Mouse (Mus musculus) thymus, adult 2 months (tissue): ENCODE data around the gene Stx12.

Experiments used
- CTCF ChIP-seq: fragments of 200-500 bp; IDR thresholded peaks from 2 replicates; pipeline ENCODE4 v1.5.1; 2012; ENCODE audit warnings: mild to moderate bottlenecking, control low read depth, low read length, moderate library complexity, borderline replicate concordance; ENCODE audit not compliant: control insufficient read depth, poor library complexity, insufficient read depth; ENCODE audit errors: extremely low read depth
- POLR2A ChIP-seq: fragments of 200-500 bp; IDR thresholded peaks from 2 replicates; pipeline ENCODE4 v1.6.1; 2012; ENCODE audit warnings: mild to moderate bottlenecking, low read length, control low read depth, moderate library complexity; ENCODE audit not compliant: control insufficient read depth, poor library complexity, insufficient read depth; ENCODE audit errors: extremely low read depth

- no peak for TF ChIP-seq CTCF
- TF ChIP-seq POLR2A, result no peak
These were observed 40.6 kb downstream of the Stx12 start for GRCm38 (mm10) chr4:132843705-132844071.
